Mouse (Mus musculus) left cerebral cortex, adult 2 months (tissue): Measurements from ENCODE around the gene Cdkn1a. TPM values are rescaled to one million over a fixed set of nuclear protein-coding genes. Genes with fewer than 3 reads are reported as not detected.
"Not testable (repeated sequence)": the region's sequence is repeated elsewhere in the genome, so short reads cannot be mapped to it uniquely, and the experiment has no call there.

Experiments used
- DNase-seq, 2 experiments: peaks; one replicate each; pipeline ENCODE4 v3.0.0; 2021 to 2022; ENCODE audit warnings: low spot score in 2 of 2, mixed read lengths in 1 of 2; ENCODE audit errors: extremely low spot score in 1 of 2
- H3K27ac ChIP-seq: fragments of 200-600 bp; 2 replicates; pipeline ENCODE4 v1.8.1; 2022
- H3K4me3 ChIP-seq: fragments of 200-600 bp; 2 replicates; pipeline ENCODE4 v1.8.1; 2022
- CTCF ChIP-seq: fragments of 200-600 bp; IDR thresholded peaks from 2 replicates; pipeline ENCODE4 v1.8.1; 2022; ENCODE audit warnings: antibody characterized with exemption, mild to moderate bottlenecking, moderate library complexity
- intact Hi-C: fragments of 180-260 bp; cut with DNase I; formaldehyde crosslinking; loops from one replicate; pipeline ENCODE4 v1.15.1; 2025
- total RNA-seq, 2 experiments: library from RNA; stranded (reverse); gene quantifications; 2 replicates each; pipeline ENCODE4 v1.2.3; 2021

The Cdkn1a gene
- total RNA-seq, 2 experiments from 2014 or later = 40.6 to 64.4 TPM

- no peak for TF ChIP-seq CTCF
- Histone ChIP-seq H3K4me3 (no peak overlapping the region), H3K27ac (no peak overlapping the region)
- intact Hi-C loops = no loop called here
- peak in 1 of 2 experiments; percentile 5 for DNase-seq
These were observed 670 bp downstream of the Cdkn1a start for GRCm38 (mm10) chr17:29091348-29091944.

DNA sequence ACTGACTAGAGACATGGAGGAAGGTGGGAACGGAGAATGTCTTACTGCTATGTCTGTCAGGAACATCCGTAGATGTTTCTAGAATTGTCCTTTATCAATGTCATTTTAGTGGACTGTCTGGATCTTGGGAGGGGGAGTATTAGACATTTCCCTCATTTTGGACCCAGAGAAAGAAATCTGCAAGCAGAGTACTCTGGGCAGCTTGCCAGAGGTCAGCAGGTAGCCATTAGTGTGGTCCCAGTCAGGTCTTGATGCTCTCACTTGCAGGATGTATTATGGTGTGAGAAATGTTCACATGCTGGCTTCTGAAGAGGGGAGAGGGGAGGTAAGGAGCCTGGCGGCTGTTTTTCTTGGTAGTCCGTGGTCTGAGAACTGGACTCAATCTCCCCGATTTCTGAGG, 1.7 kb downstream of the Cdkn1a start:
- intact Hi-C loops = no loop called here
- no peak for TF ChIP-seq CTCF

DNA sequence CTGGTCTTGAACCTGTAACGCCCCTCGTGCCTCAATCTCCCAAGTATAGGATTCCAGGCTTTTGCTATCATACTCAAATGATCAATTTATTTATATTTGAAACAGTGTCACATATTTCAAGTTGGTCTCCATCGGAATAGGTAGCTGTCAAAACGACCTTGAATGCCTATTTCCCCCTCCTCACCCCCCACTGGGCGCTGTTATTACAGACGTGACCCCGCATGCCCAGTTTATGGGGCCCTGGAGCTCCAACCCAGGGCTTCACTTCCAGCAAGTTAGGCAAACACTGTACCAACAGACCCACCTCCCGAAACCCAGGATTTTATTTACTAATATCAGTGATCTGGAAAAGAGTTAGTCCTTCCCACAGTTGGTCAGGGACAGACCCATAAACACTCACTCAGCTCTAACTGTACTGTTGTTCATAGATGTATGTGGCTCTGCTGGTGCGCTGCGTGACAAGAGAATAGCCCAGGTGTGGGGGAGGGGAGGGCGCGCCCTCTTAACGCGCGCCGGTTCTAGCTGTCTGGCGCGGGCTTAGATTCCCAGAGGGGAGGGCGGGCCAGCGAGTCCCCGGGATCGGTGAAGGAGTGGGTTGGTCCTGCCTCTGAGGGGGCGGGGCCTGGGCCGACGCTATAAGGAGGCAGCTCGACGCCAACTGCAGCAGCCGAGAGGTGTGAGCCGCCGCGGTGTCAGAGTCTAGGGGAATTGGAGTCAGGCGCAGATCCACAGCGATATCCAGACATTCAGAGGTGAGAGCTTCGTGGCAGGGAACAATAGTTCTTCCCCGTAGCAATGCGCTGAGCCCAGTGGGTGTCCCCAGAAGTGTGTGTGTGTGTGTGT, 2.6 kb downstream of the Cdkn1a start:
- peak overlapping the region; percentile 82 for H3K27ac ChIP-seq
- intact Hi-C loops = no loop called here
- peak overlapping the region; percentile 64 for H3K4me3 ChIP-seq
- TF ChIP-seq CTCF = no peak
- peak; percentile 82 to 83 for DNase-seq

More for the DNA sequence above, 1.7 kb downstream of the Cdkn1a start:
- DNase-seq = peak in 1 of 2 experiments; percentile 3
- H3K27ac ChIP-seq = no peak overlapping the region
- H3K4me3 ChIP-seq = no peak overlapping the region

DNA sequence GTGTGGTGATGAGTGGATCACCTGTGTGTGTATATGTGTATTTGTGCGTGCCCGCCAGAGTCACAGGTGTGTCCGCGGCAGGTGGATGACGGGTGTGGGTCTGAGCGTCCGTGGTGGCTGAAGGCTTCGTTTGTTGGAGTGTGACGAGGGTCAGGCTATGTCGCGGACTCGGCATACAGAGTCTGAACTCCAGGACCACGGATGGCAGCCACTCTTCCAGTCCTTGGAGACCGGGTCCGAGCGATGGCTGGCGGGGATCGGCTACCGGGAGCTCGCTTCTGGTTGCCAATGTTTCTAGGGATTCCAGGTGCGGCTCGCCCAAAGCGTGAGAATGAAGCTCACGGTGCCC, 3.2 kb downstream of the Cdkn1a start:
- no peak for TF ChIP-seq CTCF
- H3K27ac ChIP-seq = peak overlapping the region; percentile 82
- DNase-seq = no peak
- H3K4me3 ChIP-seq = peak overlapping the region; percentile 64
- intact Hi-C loops = loop anchor here (2.0 kb wide), 1 partner anchor 77 kb away; no protein-coding TSS in a partner anchor

- peak overlapping the region; percentile 82 for H3K27ac ChIP-seq
- DNase-seq = peak; percentile 54 to 62
- intact Hi-C loops = loop anchor here (1.0 to 5.0 kb wide), 5 partner anchors 16 to 153 kb away; no protein-coding TSS in a partner anchor
- peak overlapping the region; percentile 64 for H3K4me3 ChIP-seq
- peak; percentile 4 for TF ChIP-seq CTCF
These were observed 3.8 kb downstream of the Cdkn1a start for GRCm38 (mm10) chr17:29094310-29095181.

- Histone ChIP-seq H3K4me3 (peak overlapping the region; percentile 64), H3K27ac (peak overlapping the region; percentile 82)
- TF ChIP-seq CTCF = peak; percentile 100
- peak; percentile 96 to 99 for DNase-seq
- intact Hi-C loops = loop anchor here (1.0 to 5.0 kb wide), 5 partner anchors 17 to 152 kb away; no protein-coding TSS in a partner anchor
These were observed 4.5 kb downstream of the Cdkn1a start for GRCm38 (mm10) chr17:29095201-29095733.

DNA sequence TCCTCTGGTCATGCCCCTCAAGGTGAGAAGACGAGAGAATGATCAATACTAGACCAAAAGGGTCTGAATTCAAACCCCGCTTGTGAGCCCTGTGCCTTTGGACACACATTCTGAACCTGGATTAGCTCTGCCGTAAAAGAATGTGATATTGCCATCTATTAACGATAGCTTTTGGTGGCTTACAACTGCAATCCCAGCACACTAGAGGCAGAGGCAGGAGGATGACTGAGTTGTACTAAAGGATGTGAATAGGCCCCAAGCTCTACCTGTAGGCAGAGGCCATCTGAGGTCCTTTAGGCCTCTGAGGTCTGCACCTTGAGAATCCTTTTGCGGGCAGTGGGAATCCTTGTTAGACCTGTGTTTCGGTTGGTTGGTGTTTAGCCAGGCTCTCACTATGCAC, 5.5 kb downstream of the Cdkn1a start:
- TF ChIP-seq CTCF = no peak
- intact Hi-C loops = loop anchor here (2.0 to 5.0 kb wide), 3 partner anchors 59 to 151 kb away; no protein-coding TSS in a partner anchor
- no peak for DNase-seq
- no peak overlapping the region for H3K27ac ChIP-seq
- no peak overlapping the region for H3K4me3 ChIP-seq

- H3K27ac ChIP-seq = no peak overlapping the region
- intact Hi-C loops = loop anchor here (2.0 to 5.0 kb wide), 3 partner anchors 58 to 150 kb away; no protein-coding TSS in a partner anchor
- no peak for TF ChIP-seq CTCF
- peak in 1 of 2 experiments; percentile 5 for DNase-seq
- H3K4me3 ChIP-seq = no peak overlapping the region
These were observed 6.2 kb downstream of the Cdkn1a start for GRCm38 (mm10) chr17:29096851-29097561.

- H3K27ac ChIP-seq = no peak overlapping the region
- intact Hi-C loops = loop anchor here (5.0 kb wide), 2 partner anchors 111 to 149 kb away; no protein-coding TSS in a partner anchor
- no peak for TF ChIP-seq CTCF
These were observed 7.5 kb downstream of the Cdkn1a start for GRCm38 (mm10) chr17:29098291-29098690.

DNA sequence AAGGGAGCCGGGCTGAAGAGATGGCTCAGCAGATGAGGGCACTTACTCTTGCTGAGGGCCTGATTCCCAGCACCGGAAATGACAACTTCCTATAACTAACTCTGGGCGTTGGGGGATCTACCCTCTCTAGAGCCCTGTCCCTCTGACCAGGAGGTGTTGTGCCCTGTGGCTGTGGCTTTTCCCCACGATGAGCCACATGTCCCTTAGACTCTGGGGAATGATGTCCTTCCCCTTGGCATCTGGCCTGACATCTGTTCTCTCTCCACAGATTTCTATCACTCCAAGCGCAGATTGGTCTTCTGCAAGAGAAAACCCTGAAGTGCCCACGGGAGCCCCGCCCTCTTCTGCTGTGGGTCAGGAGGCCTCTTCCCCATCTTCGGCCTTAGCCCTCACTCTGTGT, 8.3 kb downstream of the Cdkn1a start:
- no peak overlapping the region for H3K4me3 ChIP-seq
- DNase-seq = peak in 1 of 2 experiments; percentile 5
- TF ChIP-seq CTCF = no peak
- no peak overlapping the region for H3K27ac ChIP-seq
- intact Hi-C loops = loop anchor here (5.0 kb wide), 2 partner anchors 112 to 148 kb away; no protein-coding TSS in a partner anchor

More at GRCm38 (mm10) chr17:29098291-29098690, 7.5 kb downstream of the Cdkn1a start:
- no peak overlapping the region for H3K4me3 ChIP-seq
- peak in 1 of 2 experiments; percentile 6 for DNase-seq

GRCm38 (mm10) chr17:29100627-29101026, 9.9 kb downstream of the Cdkn1a start:
- no peak for TF ChIP-seq CTCF
- no peak overlapping the region for H3K27ac ChIP-seq
- intact Hi-C loops = no loop called here
- no peak overlapping the region for H3K4me3 ChIP-seq
- DNase-seq = peak in 1 of 2 experiments; percentile 3

- DNase-seq, H3K4me3 ChIP-seq, H3K27ac ChIP-seq: not testable (repeated sequence)
- intact Hi-C loops = loop anchor here (10.0 kb wide), 1 partner anchor 264 kb away; no protein-coding TSS in a partner anchor
These were observed 19.6 kb downstream of the Cdkn1a start for GRCm38 (mm10) chr17:29110356-29110755.
